Mouse (Mus musculus) B cell, adult 62 days (primary cell): ENCODE results near the gene G6pc3. TPM values are rescaled to one million over a fixed set of nuclear protein-coding genes. Genes with fewer than 3 reads are reported as not detected.

ENCODE experiments used
- total RNA-seq: library from RNA; stranded (reverse); gene quantifications from 4 replicates; pipeline ENCODE4 v1.2.4, GENCODE M21; 2023

Gene G6pc3
- 46.3 to 53.9 TPM (median 49.4 TPM) in 4 replicates for total RNA-seq

GRCm38 (mm10) chr11:102189461-102190436 is at the start of gene G6pc3:
G6pc3 (plus strand) TSS chr11:102189620.

GRCm38 (mm10) chr11:102145471-102146001 is 43.9 kb upstream of the G6pc3 start, which contains the start of gene Nags:
Nags (plus strand) TSS chr11:102145513.

GRCm38 (mm10) chr11:102156039-102156785 is 33.2 kb upstream of the G6pc3 start, which contains the start of gene Tmem101:
Tmem101 (minus strand) TSS chr11:102156404.

GRCm38 (mm10) chr11:102184646-102185495 is 4.5 kb upstream of the G6pc3 start, which contains the start of gene Lsm12:
Lsm12 (minus strand) TSS chr11:102185296.

GRCm38 (mm10) chr11:102230006-102230741 is 40.8 kb downstream of the G6pc3 start, which contains the start of gene Hdac5:
Hdac5 (minus strand) TSS chr11:102230166.

Other genes starting within 250 kb of the G6pc3 start
- gene Sost, start 222.6 kb upstream of the G6pc3 start, total RNA-seq: not detected in 4 replicates
- gene Cfap97d1, start 205.3 kb upstream of the G6pc3 start, total RNA-seq: not detected in 4 replicates
- 29.5 to 31.8 TPM (median 30.8 TPM) in 4 replicates for gene Dusp3, start 202.6 kb upstream of the G6pc3 start, total RNA-seq
- not detected in 4 replicates for gene Mpp3, start 161.2 kb upstream of the G6pc3 start, total RNA-seq
- gene Cd300lg, start 148.1 kb upstream of the G6pc3 start, total RNA-seq: 0.33 TPM in 1 of 4 replicates, not detected in the others
- not detected in 4 replicates for gene Mpp2, start 101.1 kb upstream of the G6pc3 start, total RNA-seq
- gene Ppy, start 88.3 kb upstream of the G6pc3 start, total RNA-seq: not detected in 4 replicates
- gene Pyy, start 81.8 kb upstream of the G6pc3 start, total RNA-seq: not detected in 4 replicates
- gene Nags, start 44.1 kb upstream of the G6pc3 start, total RNA-seq: not detected in 4 replicates
- gene Tmem101, start 33.2 kb upstream of the G6pc3 start, total RNA-seq: 6.5 to 9.5 TPM (median 6.8 TPM) in 4 replicates
- gene Lsm12, start 4.3 kb upstream of the G6pc3 start, total RNA-seq: 55.4 to 61.7 TPM (median 58.0 TPM) in 4 replicates
- gene Hdac5, start 40.5 kb downstream of the G6pc3 start, total RNA-seq: 128 to 150 TPM (median 136 TPM) in 4 replicates
- 1.0 to 2.7 TPM (median 1.7 TPM) in 4 replicates for gene BC030867, start 59.3 kb downstream of the G6pc3 start, total RNA-seq
- gene Asb16, start 79.1 kb downstream of the G6pc3 start, total RNA-seq: not detected in 4 replicates
- 44.2 to 52.2 TPM (median 49.6 TPM) in 4 replicates for gene Tmub2, start 95.3 kb downstream of the G6pc3 start, total RNA-seq
- 68.6 to 76.7 TPM (median 71.8 TPM) in 4 replicates for gene Atxn7l3, start 107.0 kb downstream of the G6pc3 start, total RNA-seq
- 138 to 153 TPM (median 144 TPM) in 4 replicates for gene Ubtf, start 130.1 kb downstream of the G6pc3 start, total RNA-seq
- 0.69 TPM in 1 of 4 replicates, not detected in the others for gene Slc4a1, start 176.6 kb downstream of the G6pc3 start, total RNA-seq
- 1.1 to 6.1 TPM (median 2.3 TPM) in 4 replicates for gene Rundc3a, start 203.8 kb downstream of the G6pc3 start, total RNA-seq
- gene Slc25a39, start 218.3 kb downstream of the G6pc3 start, total RNA-seq: 37.6 to 44.2 TPM (median 41.6 TPM) in 4 replicates
- 58.2 to 73.6 TPM (median 69.4 TPM) in 4 replicates for gene Grn, start 240.7 kb downstream of the G6pc3 start, total RNA-seq